Mouse (Mus musculus): ENCODE data around the gene Mien1.

DNA sequence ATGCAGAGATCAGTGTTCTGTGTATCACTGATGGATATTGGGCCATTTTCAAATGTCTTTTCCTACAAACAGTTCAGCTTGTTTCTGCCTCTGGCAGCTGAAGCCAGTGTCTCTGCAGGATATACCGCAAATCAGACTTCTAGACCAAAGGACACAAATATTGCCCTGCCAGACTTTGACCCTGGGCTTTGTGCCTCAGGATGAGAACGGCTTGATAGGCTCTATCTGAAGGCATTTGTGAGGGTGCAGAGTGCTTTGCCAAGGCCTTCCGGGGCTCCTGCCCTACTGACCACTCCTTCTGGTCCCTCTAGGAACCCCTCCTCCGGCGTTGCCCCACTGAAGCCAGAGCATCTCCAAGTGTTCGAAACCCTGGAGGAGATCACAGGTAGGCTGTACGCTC, 12.2 kb downstream of the Mien1 start:
- TF ChIP-seq CTCF (IDR thresholded peaks at IDR 0.05; ENCODE audit: insufficient read depth, low read length), result no peak
- no peak for TF ChIP-seq POLR2A (IDR thresholded peaks at IDR 0.05; ENCODE audit: borderline replicate concordance, extremely low read depth, low read depth, low read length)

Measured in lung, adult 2 months (tissue).